Mouse (Mus musculus) thymus, adult 18-20 months (tissue): Measurements from ENCODE around the gene Gm5662.
"Not testable (repeated sequence)": the region's sequence is repeated elsewhere in the genome, so short reads cannot be mapped to it uniquely, and the experiment has no call there.

Source experiments
- DNase-seq, 2 experiments: peaks; one replicate each; pipeline ENCODE4 v3.0.0; 2022; ENCODE audit warnings: mixed read lengths in 2 of 2

Gm5662 gene

GRCm38 (mm10) chr12:88274400-88274799 is at the start of gene Gm5662:
TSS of gene Gm5662 (minus strand) at chr12:88274500.
- DNase-seq = not testable (repeated sequence)

- DNase-seq = not testable (repeated sequence)
Observed at GRCm38 (mm10) chr12:88323926-88324325, 49.6 kb upstream of the Gm5662 start, which contains the start of gene Gm5039. TSS of gene Gm5039 (minus strand) at chr12:88324026.

GRCm38 (mm10) chr12:88314556-88314955 is 40.3 kb upstream of the Gm5662 start:
- DNase-seq = no peak

GRCm38 (mm10) chr12:88297171-88297570 is 22.9 kb upstream of the Gm5662 start:
- DNase-seq = not testable (repeated sequence)

- DNase-seq = not testable (repeated sequence)
Observed at GRCm38 (mm10) chr12:88293082-88293481, 18.8 kb upstream of the Gm5662 start.

GRCm38 (mm10) chr12:88285224-88285623 is 10.9 kb upstream of the Gm5662 start:
- not testable (repeated sequence) for DNase-seq

GRCm38 (mm10) chr12:88257241-88257640 is 17.1 kb downstream of the Gm5662 start:
- no peak for DNase-seq

- not testable (repeated sequence) for DNase-seq
Observed at GRCm38 (mm10) chr12:88255917-88256316, 18.4 kb downstream of the Gm5662 start.

- not testable (repeated sequence) for DNase-seq
Observed at GRCm38 (mm10) chr12:88250000-88250399, 24.3 kb downstream of the Gm5662 start, which contains the start of gene Gm8332. TSS of gene Gm8332 (minus strand) at chr12:88250100.

GRCm38 (mm10) chr12:88245786-88246185 is 28.5 kb downstream of the Gm5662 start:
- not testable (repeated sequence) for DNase-seq

- not testable (repeated sequence) for DNase-seq
Observed at GRCm38 (mm10) chr12:88242940-88243339, 31.4 kb downstream of the Gm5662 start.
